Mouse (Mus musculus): ENCODE measurements around the gene Ptch2.

The Ptch2 gene

GRCm38 (mm10) chr4:117127991-117128686, 32.3 kb downstream of the Ptch2 start:
- peak; percentile 32 for DNase-seq (ENCODE audit: low read depth, low spot score)

DNA sequence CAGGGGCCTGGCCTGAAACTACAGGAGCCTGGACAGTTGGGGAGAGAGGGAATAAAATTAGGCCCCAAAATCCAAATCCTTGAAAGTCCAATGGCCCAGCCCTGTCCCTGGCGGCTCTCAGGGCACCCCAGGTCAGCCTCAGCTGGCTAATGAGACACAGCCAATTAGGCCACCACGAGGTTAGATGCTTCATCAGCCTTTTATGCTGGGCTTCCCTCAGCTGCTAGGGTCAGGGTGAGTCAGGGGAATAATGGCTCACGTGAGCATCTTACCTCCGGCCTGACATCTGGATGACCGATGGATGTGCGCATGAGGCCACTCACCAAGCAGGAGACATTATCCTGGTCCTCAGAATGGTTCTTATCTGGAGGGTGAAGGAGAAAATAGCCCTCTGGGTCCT, 34.9 kb downstream of the Ptch2 start:
- DNase-seq (ENCODE audit: low read depth, low spot score) = no peak

- no peak for DNase-seq (ENCODE audit: low read depth, low spot score)
These were observed 35.3 kb downstream of the Ptch2 start for GRCm38 (mm10) chr4:117131198-117131597.

DNA sequence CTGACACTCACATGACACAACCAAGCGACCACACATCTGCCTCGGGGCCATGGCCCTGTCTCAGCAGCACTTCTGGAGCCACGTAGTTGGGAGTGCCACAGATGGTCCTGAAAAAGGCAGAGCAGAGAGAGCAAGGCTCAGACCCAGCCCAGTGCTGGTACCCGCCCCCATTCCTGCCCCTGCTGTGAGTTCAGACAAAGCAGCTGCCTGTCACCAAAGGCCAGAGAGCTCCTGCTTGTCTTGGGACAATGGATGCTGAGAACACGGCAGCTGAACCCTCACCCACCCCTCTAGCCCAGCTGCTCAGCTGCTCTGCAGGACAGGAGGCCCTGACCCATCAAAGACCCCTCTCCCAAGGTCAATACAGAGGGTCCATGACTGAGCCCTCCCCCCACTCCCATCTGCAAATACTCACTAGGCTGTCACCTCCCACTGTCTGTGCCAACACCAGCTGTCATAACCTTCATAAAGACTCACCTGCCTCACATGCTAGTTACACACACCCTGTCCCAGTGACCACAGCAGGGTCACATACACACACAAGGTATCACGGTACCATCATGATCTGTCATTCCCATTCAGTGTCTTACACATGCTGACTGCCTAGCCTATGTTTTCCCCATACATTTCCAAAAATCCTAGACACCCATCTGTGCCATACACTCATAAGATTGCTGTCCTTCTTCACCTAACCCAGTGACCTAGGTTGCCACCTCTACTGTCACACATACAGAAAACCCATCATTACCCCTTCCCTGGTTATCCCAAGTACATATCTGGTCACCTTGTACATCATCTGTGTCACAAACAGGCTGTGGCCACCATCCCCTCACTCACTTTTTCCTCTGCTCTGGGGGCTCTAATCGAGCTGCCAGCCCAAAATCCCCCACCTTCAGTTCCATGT, 36.3 kb downstream of the Ptch2 start:
- DNase-seq (ENCODE audit: low read depth, low spot score) = no peak

DNA sequence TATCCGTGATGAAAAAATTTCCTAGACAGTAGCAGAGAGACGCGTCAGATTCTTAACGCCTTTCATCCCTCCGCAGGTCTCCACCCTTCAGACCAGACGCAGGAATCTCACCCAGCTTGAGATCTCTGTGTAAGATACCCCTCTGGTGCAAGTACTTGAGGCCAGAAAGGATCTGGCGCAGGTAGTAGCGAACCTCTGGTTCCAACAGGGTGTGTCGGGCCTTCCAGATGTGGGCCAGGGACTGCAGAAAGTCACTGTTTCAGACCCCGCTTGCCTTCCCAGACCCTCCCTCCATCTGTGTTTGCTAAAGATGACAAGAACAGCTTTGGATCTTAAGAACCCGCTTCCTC, 36.9 kb downstream of the Ptch2 start:
- DNase-seq (ENCODE audit: low read depth, low spot score) = peak; percentile 50

DNA sequence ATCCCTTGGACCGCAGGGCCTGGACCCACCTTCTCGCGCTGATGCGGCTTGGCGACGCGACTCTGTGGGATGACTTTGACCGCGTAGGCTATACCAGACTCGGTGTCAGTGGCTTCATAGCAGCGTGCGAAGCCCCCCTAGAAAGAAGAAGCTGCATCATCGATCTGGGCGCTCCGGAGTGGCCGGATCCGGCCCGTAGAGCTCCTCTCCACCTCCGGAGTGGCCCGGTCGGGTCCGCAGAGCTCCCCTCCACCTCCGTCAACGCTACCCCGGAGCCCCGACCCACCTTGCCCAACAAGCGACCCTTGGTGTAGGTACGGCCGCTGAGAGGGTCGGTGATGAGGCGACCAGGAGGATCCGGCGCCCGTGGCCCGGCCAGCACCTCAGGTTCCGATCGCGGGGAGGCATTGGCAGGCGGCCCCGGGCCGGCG, 37.5 kb downstream of the Ptch2 start:
- DNase-seq (ENCODE audit: low read depth, low spot score) = no peak

GRCm38 (mm10) chr4:117133817-117134600, 38.1 kb downstream of the Ptch2 start, which contains the start of gene Plk3:
Plk3 (minus strand) TSS chr4:117133963.
- DNase-seq (ENCODE audit: low read depth, low spot score) = peak; percentile 98

- DNase-seq (ENCODE audit: low read depth, low spot score) = no peak
These were observed 38.7 kb downstream of the Ptch2 start for GRCm38 (mm10) chr4:117134601-117134995.

DNA sequence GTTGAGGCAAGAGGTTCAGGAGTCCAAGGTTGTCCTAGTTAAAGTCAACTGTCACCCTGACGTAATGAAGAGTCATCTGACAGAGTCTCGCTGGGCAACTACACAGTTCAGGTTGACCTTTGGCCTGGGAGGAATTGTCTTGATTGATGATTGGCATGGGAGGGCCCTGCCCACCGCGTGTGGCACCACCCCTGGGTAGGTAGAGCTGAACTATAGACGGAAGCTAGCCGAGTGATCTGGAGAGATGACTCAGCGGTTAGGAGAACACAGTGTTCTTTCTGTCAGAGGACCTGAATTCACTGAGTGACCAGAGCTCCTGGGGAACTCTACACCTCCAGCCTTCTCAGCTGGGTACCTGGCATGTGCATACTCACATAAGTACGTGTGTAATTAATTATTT, 40.2 kb downstream of the Ptch2 start:
- DNase-seq (ENCODE audit: low read depth, low spot score) = peak; percentile 60

DNA sequence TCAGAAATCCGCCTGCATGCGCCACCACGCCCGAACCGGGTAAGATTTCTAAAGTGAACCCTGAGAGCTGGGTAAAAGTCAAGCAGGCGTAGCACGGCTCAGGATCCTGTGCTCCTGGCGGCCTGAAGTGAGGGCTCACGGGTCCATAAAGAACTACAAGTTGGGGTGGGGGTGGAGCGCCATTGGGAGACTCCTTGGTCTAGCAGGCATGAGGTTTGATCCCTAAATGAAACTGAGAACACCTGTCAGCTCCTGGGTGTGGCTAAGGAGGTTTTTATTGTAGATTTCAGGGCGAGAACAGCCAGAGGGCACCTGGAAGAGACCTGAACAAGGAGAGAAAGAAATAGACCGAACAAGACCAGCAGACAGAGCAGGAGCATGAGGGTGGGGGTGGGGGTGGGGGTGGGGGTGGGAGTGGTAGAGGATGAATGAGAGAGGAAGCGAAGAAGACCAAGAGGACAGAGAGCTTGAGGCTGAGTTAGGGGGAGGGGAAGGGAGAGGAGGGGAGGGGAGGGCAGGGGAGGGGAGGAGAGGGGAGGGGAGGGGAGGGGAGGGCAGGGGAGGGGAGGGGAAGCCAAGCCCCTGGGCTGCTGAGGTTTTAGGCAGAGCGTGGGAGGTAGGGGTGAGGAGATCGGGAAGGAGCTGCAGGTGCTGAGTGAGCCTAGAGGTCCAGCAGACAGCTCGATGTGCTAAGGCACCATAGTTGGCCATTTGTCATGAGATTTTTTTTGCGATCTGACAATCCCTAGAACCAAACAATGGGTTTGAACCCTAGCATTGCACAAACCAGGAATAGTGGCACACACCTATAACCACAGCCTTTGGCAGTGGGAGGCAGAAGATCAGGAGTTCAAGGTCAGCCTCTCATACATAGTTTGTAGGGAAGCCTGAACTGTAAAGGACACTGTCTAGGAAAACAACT, 42.7 kb downstream of the Ptch2 start:
- DNase-seq (ENCODE audit: low read depth, low spot score) = peak; percentile 31

DNA sequence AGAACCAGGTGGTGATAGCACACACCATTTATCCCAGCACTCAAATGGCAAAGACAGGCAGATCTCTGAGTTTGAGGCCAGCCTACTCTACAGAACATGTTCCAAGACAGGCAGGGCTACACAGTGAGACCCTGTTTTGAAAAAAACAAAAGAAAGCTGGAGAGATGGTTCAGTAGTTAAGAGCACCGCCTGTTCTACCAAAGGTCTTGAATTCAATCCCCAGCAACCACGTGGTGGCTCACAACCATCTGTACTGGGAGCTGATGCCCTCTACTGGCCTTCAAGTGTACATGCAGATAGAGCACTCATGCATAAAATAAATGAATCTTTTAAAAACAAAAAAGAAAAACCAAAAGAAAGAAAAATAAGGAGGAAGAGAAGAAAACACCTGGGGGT, 43.3 kb downstream of the Ptch2 start:
- peak; percentile 79 for DNase-seq (ENCODE audit: low read depth, low spot score)

DNA sequence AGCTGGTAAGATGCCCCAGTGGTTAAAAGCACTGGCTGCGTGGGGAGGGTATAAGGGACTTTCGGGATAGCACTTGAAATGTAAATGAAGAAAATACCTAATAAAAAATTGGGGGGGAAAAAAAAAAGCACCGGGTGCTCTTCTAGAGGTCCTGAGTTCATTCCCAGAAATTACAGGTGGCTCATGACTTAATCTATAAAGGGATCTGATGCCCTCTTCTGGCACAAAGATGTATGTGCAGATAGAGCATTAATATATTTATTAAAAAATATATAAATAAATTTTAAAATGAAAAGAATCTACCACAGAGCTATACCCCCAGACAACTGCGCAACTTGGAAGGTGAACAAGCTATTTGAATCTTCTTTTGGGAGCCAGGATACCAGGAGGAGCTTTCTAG, 44.7 kb downstream of the Ptch2 start:
- peak; percentile 39 for DNase-seq (ENCODE audit: low read depth, low spot score)

DNA sequence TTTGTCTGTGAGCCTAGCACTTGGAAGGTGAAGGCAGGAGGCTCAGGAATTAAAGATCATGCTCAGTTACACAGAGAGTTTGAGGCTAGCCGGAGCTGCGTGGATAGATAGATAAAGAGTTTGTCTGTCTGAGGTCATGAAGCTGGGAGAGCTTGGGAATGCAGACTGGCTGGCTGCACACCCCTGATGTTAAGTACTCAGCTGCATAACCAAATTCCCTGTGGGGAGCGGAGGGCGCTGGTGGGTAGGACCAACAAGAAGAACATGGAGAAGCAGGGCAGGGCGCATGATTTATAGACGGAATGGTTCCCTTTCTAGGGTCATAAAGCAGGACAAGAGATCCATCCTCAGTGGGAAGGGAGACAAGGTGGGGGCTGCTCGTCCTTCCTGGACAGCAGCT, 47.1 kb downstream of the Ptch2 start:
- DNase-seq (ENCODE audit: low read depth, low spot score) = no peak

- DNase-seq (ENCODE audit: low read depth, low spot score) = no peak
These were observed 49.4 kb downstream of the Ptch2 start for GRCm38 (mm10) chr4:117145248-117145647.

DNA sequence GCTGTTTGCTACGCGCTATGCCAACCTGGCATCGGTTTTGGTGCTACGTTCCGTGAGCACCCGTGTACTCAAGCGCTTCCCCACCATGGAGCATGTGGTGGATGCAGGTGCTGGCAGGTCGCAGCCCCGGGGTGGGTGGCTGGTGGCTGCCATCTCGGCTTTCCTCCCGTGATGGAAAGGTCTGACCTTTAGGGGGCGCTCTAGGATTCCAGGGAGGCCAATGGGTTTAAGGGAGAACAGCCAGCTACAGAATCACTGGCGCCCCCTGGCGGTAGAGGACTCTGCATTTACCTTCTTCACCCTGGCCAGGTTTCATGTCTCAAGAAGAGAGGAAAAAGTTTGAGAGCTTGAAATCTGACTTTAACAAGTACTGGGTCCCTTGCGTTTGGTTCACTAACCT, 50.3 kb downstream of the Ptch2 start:
- DNase-seq (ENCODE audit: low read depth, low spot score) = peak; percentile 88

DNA sequence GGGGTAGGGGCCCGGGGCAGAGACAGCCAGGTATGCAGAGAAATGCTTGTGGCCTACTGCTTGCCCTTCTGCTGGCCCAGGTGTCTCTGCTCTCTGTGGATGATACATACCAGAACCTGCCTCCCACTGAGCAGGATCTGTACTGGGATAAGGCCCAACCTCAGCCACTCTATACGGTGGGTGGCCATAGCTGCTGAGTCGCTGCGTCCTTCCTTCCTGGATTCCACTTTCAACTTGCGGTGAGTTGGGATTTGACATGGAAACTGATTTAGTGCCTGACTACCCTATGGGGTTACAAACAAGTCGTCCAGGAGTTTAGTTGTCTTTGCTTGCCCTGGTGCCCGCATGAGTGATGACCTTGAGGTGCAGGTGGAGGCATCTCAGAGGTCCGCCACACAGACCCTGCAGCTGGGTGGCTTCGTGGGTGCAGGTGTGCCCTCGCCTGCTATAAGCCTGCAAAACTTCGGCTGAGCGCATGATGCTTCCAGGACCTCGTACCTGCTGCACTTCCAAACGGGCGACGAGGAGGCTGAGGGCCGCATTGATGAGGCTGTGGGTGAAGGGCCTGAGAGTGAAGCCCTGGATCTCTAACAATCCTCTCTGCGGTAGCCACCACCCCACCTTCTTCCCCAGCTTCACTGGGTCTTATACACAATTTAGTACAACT, 52.3 kb downstream of the Ptch2 start:
- no peak for DNase-seq (ENCODE audit: low read depth, low spot score)

DNA sequence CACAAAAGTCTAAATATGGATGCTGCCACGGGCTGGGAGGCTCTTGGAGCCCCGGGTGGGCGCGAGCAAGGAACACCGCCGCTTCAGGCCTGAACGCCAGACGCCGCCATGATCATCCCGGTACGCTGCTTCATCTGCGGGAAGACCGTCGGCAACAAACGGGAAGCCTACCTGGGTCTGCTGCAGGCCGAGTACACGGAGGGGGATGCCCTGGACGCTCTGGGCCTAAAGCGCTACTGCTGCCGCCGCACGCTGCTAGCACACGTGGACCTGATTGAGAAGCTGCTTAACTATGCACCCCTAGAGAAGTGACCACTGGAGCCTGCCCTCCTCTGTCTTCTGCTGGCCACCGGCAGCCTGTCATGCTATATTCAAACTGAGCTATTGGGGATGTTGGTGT, 52.9 kb downstream of the Ptch2 start:
- no peak for DNase-seq (ENCODE audit: low read depth, low spot score)

GRCm38 (mm10) chr4:117149291-117150211, 53.7 kb downstream of the Ptch2 start:
- no peak for DNase-seq (ENCODE audit: low read depth, low spot score)

DNA sequence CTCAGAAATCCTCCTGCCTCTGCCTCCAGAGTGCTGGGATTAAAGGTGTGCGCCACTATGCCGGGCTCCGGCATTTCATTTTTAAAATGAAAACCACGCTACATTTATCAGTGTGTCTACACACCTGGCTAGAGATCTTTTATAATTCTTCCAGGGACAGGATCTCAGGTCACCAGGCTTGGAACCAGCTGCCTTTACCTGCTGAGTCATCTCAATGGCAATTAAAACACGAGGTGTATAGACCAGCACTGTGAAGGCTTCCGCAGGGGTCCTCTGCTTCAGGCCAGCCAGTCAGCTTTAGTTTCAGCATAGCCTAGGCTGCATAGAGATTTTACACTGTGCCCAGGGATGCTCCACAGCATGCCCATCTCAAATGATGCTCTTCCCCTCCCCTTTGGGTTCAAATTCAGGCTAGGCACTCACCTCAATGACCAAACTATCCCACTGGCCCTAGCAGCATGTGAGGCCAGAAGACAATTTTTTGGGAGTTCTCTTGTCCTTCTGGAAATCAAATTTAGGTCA, 54.4 kb downstream of the Ptch2 start:
- DNase-seq (ENCODE audit: low read depth, low spot score) = no peak

All from CD4-positive helper T cell, adult 2 months (primary cell).